Mouse (Mus musculus) layer of hippocampus, adult 2 months (tissue): ENCODE data around the gene 1700013F07Rik. TPM values are rescaled to one million over a fixed set of nuclear protein-coding genes. Genes with fewer than 3 reads are reported as not detected.
"Not testable (repeated sequence)": the region's sequence is repeated elsewhere in the genome, so short reads cannot be mapped to it uniquely, and the experiment has no call there.

Experiments used
- DNase-seq, 2 experiments: peaks; one replicate each; pipeline ENCODE4 v3.0.0; 2022; ENCODE audit warnings: low spot score in 2 of 2
- H3K27ac ChIP-seq: fragments of 200-600 bp; 2 replicates; pipeline ENCODE4 v1.8.1; 2022
- H3K4me3 ChIP-seq: fragments of 200-600 bp; 2 replicates; pipeline ENCODE4 v1.8.1; 2022; ENCODE audit warnings: mild to moderate bottlenecking
- CTCF ChIP-seq: fragments of 200-600 bp; conservative IDR thresholded peaks from 2 replicates; pipeline ENCODE4 v1.8.1; 2022; ENCODE audit warnings: antibody characterized with exemption, mild to moderate bottlenecking, moderate library complexity
- total RNA-seq, 2 experiments: library from RNA; stranded (reverse); gene quantifications; 2 replicates each; pipeline ENCODE4 v1.2.3; 2021

1700013F07Rik gene
- total RNA-seq, 2 experiments from 2014 or later = 1.5 TPM

GRCm38 (mm10) chr3:108562777-108563271 lies 28.9 kb downstream of the 1700013F07Rik start:
- DNase-seq = peak in 1 of 2 experiments; percentile 13
- peak overlapping the region; percentile 68 for H3K4me3 ChIP-seq
- no peak for TF ChIP-seq CTCF
- peak overlapping the region; percentile 96 for H3K27ac ChIP-seq

DNA sequence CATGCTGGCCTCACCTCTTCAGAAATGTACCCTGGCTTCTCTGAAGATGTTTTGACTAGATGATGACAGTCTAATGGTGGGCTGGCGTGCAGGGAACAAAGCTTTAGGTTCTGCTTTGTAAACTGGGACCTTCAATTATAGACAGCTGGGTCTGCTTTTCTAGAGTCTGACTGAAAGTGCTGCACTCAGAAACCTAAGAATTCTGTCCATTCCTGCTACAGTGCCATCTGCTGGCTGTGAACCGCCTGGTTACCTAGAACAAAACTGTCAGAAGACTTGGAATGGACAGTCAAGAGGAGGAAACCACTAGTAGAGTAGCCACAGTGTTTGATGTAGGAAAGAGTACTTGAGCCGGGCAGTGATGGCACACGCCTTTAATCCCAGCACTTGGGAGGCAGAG lies 29.4 kb downstream of the 1700013F07Rik start:
- TF ChIP-seq CTCF = peak; percentile 85

GRCm38 (mm10) chr3:108567990-108568877 lies 34.3 kb downstream of the 1700013F07Rik start:
- Histone ChIP-seq H3K4me3 (no peak overlapping the region), H3K27ac (peak overlapping the region; percentile 86)
- no peak for TF ChIP-seq CTCF
- DNase-seq = peak in 1 of 2 experiments; percentile 63

More for the DNA sequence above, 29.4 kb downstream of the 1700013F07Rik start:
- peak; percentile 64 to 76 for DNase-seq
- H3K27ac ChIP-seq = peak overlapping the region; percentile 96
- H3K4me3 ChIP-seq = peak overlapping the region; percentile 68

DNA sequence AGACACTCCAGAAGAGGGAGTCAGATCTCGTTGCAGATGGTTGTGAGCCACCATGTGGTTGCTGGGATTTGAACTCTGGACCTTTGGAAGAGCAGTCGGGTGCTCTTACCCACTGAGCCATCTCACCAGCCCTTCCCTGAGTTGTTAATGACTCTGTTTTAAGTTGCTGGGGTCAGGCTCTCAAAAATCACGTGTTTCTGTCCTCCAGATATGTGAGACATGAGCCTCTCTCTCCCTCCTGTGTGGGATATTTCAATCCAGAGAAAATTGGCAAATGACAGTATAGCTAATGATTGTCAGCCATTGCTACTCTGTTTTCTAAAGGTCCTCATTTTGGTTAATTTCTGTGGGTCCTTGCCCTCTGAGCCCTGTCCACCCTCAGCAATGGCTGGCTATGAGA lies 35.7 kb downstream of the 1700013F07Rik start:
- not testable (repeated sequence) for H3K27ac ChIP-seq, DNase-seq, H3K4me3 ChIP-seq

- peak overlapping the region; percentile 98; the same call in 1 of the 2 replicates for H3K4me3 ChIP-seq
- DNase-seq = no peak
- H3K27ac ChIP-seq = no peak overlapping the region
- no peak for TF ChIP-seq CTCF
Observed at GRCm38 (mm10) chr3:108570813-108571212, 36.9 kb downstream of the 1700013F07Rik start.

- peak; percentile 97 to 98 for DNase-seq
- H3K27ac ChIP-seq = peak within 1 kb of the TSS; percentile 94
- TF ChIP-seq CTCF = peak; percentile 30; the same call in 1 of the 2 replicates
- H3K4me3 ChIP-seq = peak within 1 kb of the TSS; percentile 98
Observed at GRCm38 (mm10) chr3:108571443-108572294, 37.7 kb downstream of the 1700013F07Rik start, which contains the start of gene Taf13. Gene Taf13, plus strand, starts transcription at chr3:108571698.

- TF ChIP-seq CTCF = no peak
- Histone ChIP-seq H3K4me3 (peak overlapping the region; percentile 98), H3K27ac (peak overlapping the region; percentile 94; the same call in 1 of the 2 replicates)
- no peak for DNase-seq
Observed at GRCm38 (mm10) chr3:108572309-108573010, 38.5 kb downstream of the 1700013F07Rik start.

GRCm38 (mm10) chr3:108574018-108574417 lies 40.1 kb downstream of the 1700013F07Rik start:
- Histone ChIP-seq H3K27ac (no peak overlapping the region), H3K4me3 (no peak overlapping the region)
- no peak for TF ChIP-seq CTCF
- DNase-seq = no peak

DNA sequence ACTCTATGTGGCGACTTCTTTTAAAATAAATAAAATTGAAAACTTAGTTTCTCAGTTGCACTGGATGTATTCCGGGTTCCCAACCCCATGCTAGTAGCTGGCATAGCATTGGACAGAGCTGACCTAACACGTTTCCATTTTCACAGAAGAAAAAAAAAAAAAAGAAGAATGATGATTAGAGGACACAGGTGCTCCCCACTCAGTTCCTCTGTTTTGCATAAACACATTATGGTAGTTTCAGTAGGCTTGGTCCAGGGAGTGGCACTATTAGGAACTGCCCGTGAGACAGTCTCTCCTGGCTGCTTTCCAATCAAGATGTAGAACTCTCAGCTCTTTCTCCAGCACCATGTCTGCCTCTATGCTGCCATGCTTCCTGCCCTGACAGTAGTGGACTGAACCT lies 50.6 kb downstream of the 1700013F07Rik start:
- H3K4me3 ChIP-seq = no peak overlapping the region
- DNase-seq = no peak
- H3K27ac ChIP-seq = no peak overlapping the region
- no peak for TF ChIP-seq CTCF

GRCm38 (mm10) chr3:108588446-108588845 lies 54.5 kb downstream of the 1700013F07Rik start:
- TF ChIP-seq CTCF = no peak
- Histone ChIP-seq H3K27ac (no peak overlapping the region), H3K4me3 (no peak overlapping the region)
- DNase-seq = no peak

GRCm38 (mm10) chr3:108590786-108591529 lies 57.0 kb downstream of the 1700013F07Rik start, which contains the start of gene Wdr47:
Gene Wdr47, plus strand, starts transcription at chr3:108591279.
- peak within 1 kb of the TSS; percentile 100 for H3K4me3 ChIP-seq
- peak within 1 kb of the TSS; percentile 95 for H3K27ac ChIP-seq
- peak; percentile 94 to 96 for DNase-seq
- TF ChIP-seq CTCF = no peak; the same call in none of the 2 replicates
